Mouse (Mus musculus) lung, postnatal 0 days (tissue): Measurements from ENCODE around the gene Tmem209. TPM values are rescaled to one million over a fixed set of nuclear protein-coding genes. Genes with fewer than 3 reads are reported as not detected.
A peak's percentile ranks its signal among the peaks of the same experiment; 100 is the strongest.

Source experiments
- ATAC-seq: fragments of 200-750 bp; cut with Nextera tagmentation; 2 replicates; pipeline ENCODE4 v1.8.0; 2017; ENCODE audit warnings: moderate library complexity
- DNase-seq: peaks from one replicate; pipeline ENCODE4 v3.0.0-alpha.2; 2016; ENCODE audit warnings: low spot score
- H3K27ac ChIP-seq: fragments of 300-500 bp; sonication (generic); 2 replicates; pipeline ENCODE4 v1.5.1; 2014; ENCODE audit warnings: antibody characterized with exemption, mild to moderate bottlenecking, low read length, mixed read lengths
- H3K27me3 ChIP-seq: fragments of 300-500 bp; sonication (generic); replicated peaks from 2 replicates; pipeline ENCODE4 v1.6.1; 2014; ENCODE audit warnings: low read length, mixed read lengths; ENCODE audit not compliant: insufficient read depth
- H3K36me3 ChIP-seq: fragments of 300-500 bp; sonication (generic); 2 replicates; pipeline ENCODE4 v1.6.1; 2014; ENCODE audit warnings: low read length, mixed read lengths; ENCODE audit not compliant: insufficient read depth
- H3K4me1 ChIP-seq: fragments of 300-500 bp; sonication (generic); 2 replicates; pipeline ENCODE4 v1.6.1; 2014; ENCODE audit warnings: antibody characterized with exemption, low read depth, low read length, mixed read lengths; ENCODE audit not compliant: insufficient read depth
- H3K4me2 ChIP-seq: fragments of 300-500 bp; sonication (generic); replicated peaks from 2 replicates; pipeline ENCODE4 v1.6.1; 2014; ENCODE audit warnings: low read depth, mild to moderate bottlenecking, low read length, moderate library complexity, mixed read lengths
- H3K4me3 ChIP-seq: fragments of 300-500 bp; sonication (generic); 2 replicates; pipeline ENCODE4 v1.5.1; 2014; ENCODE audit warnings: low read depth, low read length
- H3K9ac ChIP-seq: fragments of 300-500 bp; sonication (generic); replicated peaks from 2 replicates; pipeline ENCODE4 v1.6.1; 2014; ENCODE audit warnings: low read depth, mild to moderate bottlenecking
- H3K9me3 ChIP-seq: fragments of 300-500 bp; sonication (generic); 2 replicates; pipeline ENCODE4 v1.6.1; 2016; ENCODE audit warnings: low read length, mixed read lengths
- CTCF ChIP-seq: IDR thresholded peaks from 2 replicates; pipeline ENCODE4 v1.5.1; 2016; ENCODE audit warnings: antibody characterized with exemption, mild to moderate bottlenecking
- EP300 ChIP-seq: IDR thresholded peaks from 2 replicates; pipeline ENCODE4 v1.6.1; 2016; ENCODE audit warnings: antibody characterized with exemption, mild to moderate bottlenecking, control low read depth
- WGBS: fragments of 180-500 bp; shearing (Covaris S2); extraction: QIAGEN DNeasy Blood & Tissue Kit; methylation state at CpG from one replicate; pipeline ENCODE4 v1.1.7; 2014; 5-methylcytosine and 5-hydroxymethylcytosine counted together
- polyA plus RNA-seq: library from polyadenylated mRNA; unstranded; fragments of >200 nt; fragmentation: Nextera tagmentation; extraction: Ambion mirVana; gene quantifications from 2 replicates; pipeline ENCODE4 v1.2.1, GENCODE M21; 2015

Tmem209 gene
- polyA plus RNA-seq, 1 experiment from 2014 or later, result 14.6 TPM

GRCm38 (mm10) chr6:30471706-30472105 is 37.9 kb downstream of the Tmem209 start:
- WGBS, result 73% methylated on average over 3 of the region's 3 CpGs
- Histone ChIP-seq H3K4me3 (no peak overlapping the region), H3K9me3 (no peaks in the 10 kb centered on the region), H3K27me3 (no peaks in the 10 kb centered on the region), H3K36me3 (no peaks in the 10 kb centered on the region), H3K4me2 (no peak overlapping the region), H3K27ac (no peak overlapping the region), H3K9ac (no peak overlapping the region), H3K4me1 (no peaks in the 10 kb centered on the region; the same call in 1 of the 2 replicates)
- TF ChIP-seq CTCF, result no peak
- TF ChIP-seq EP300, result no peak
- DNase-seq, result no peak
- ATAC-seq, result no peak

GRCm38 (mm10) chr6:30469370-30469769 is 40.2 kb downstream of the Tmem209 start:
- ATAC-seq (peak; percentile 17; the same call in 1 of the 2 replicates), DNase-seq (no peak)
- Histone ChIP-seq H3K4me1 (no peaks in the 10 kb centered on the region), H3K9ac (no peak overlapping the region), H3K27ac (no peak overlapping the region), H3K36me3 (no peaks in the 10 kb centered on the region), H3K4me3 (no peak overlapping the region), H3K27me3 (no peaks in the 10 kb centered on the region), H3K4me2 (no peak overlapping the region), H3K9me3 (no peaks in the 10 kb centered on the region)
- WGBS, result 62% methylated on average over 11 of the region's 12 CpGs
- TF ChIP-seq CTCF (no peak), EP300 (no peak)

GRCm38 (mm10) chr6:30468684-30469083 is 40.9 kb downstream of the Tmem209 start:
- no peaks in the 10 kb centered on the region for H3K9me3 ChIP-seq
- no peak overlapping the region for H3K4me3 ChIP-seq
- ATAC-seq, result peak; percentile 68
- peak; percentile 78 for DNase-seq
- H3K9ac ChIP-seq, result no peak overlapping the region
- H3K36me3 ChIP-seq, result no peaks in the 10 kb centered on the region
- H3K27me3 ChIP-seq, result no peaks in the 10 kb centered on the region
- TF ChIP-seq EP300 (no peak), CTCF (peak; percentile 73)
- H3K27ac ChIP-seq, result no peak overlapping the region
- no peak overlapping the region for H3K4me2 ChIP-seq
- no peaks in the 10 kb centered on the region for H3K4me1 ChIP-seq
- WGBS, result 45% methylated on average over 12 of the region's 12 CpGs

GRCm38 (mm10) chr6:30468058-30468457 is 41.5 kb downstream of the Tmem209 start:
- Histone ChIP-seq H3K9me3 (no peaks in the 10 kb centered on the region), H3K36me3 (no peaks in the 10 kb centered on the region), H3K9ac (no peak overlapping the region), H3K4me3 (no peak overlapping the region), H3K27ac (no peak overlapping the region), H3K4me2 (no peak overlapping the region), H3K27me3 (no peaks in the 10 kb centered on the region), H3K4me1 (no peaks in the 10 kb centered on the region)
- TF ChIP-seq EP300 (no peak), CTCF (no peak)
- WGBS, result 78% methylated on average over 1 of the region's 1 CpGs
- DNase-seq, result no peak
- no peak for ATAC-seq

GRCm38 (mm10) chr6:30465586-30465985 is 44.0 kb downstream of the Tmem209 start:
- TF ChIP-seq EP300, result no peak
- TF ChIP-seq CTCF, result no peak
- peak; percentile 8 for DNase-seq
- WGBS, result 66% methylated on average over 11 of the region's 11 CpGs
- Histone ChIP-seq H3K27ac (no peak overlapping the region), H3K36me3 (no peaks in the 10 kb centered on the region), H3K9me3 (no peaks in the 10 kb centered on the region), H3K27me3 (no peaks in the 10 kb centered on the region), H3K9ac (no peak overlapping the region), H3K4me3 (no peak overlapping the region), H3K4me1 (peaks cover 9% of the 10 kb centered on the region; the same call in 1 of the 2 replicates), H3K4me2 (no peak overlapping the region)
- ATAC-seq, result no peak

GRCm38 (mm10) chr6:30462822-30463221 is 46.8 kb downstream of the Tmem209 start:
- no peaks in the 10 kb centered on the region for H3K27me3 ChIP-seq
- no peak overlapping the region for H3K9ac ChIP-seq
- H3K9me3 ChIP-seq, result no peaks in the 10 kb centered on the region
- ATAC-seq (no peak), DNase-seq (no peak)
- no peaks in the 10 kb centered on the region for H3K36me3 ChIP-seq
- 13% methylated on average over 7 of the region's 7 CpGs for WGBS
- peaks cover 9% of the 10 kb centered on the region; the same call in 1 of the 2 replicates for H3K4me1 ChIP-seq
- TF ChIP-seq CTCF (no peak), EP300 (no peak)
- no peak overlapping the region for H3K4me3 ChIP-seq
- H3K4me2 ChIP-seq, result no peak overlapping the region
- no peak overlapping the region for H3K27ac ChIP-seq
